Mouse (Mus musculus) MEL (cell line): ENCODE measurements around the gene Chd2. TPM values are rescaled to one million over a fixed set of nuclear protein-coding genes. Genes with fewer than 3 reads are reported as not detected.

Source experiments
- DNase-seq: peaks from one replicate; pipeline ENCODE4 v3.0.0; 2011; ENCODE audit warnings: low read depth, low spot score
- H3K27ac ChIP-seq: 2 replicates; pipeline ENCODE4 v1.5.1; 2012; ENCODE audit warnings: low read depth, mild to moderate bottlenecking, control low read depth, low read length, moderate library complexity; ENCODE audit not compliant: control insufficient read depth
- H3K27me3 ChIP-seq, 2 experiments: fragments of 150-350 bp in 1 of 2; sonication (generic) in 1 of 2; 2 replicates each; pipeline ENCODE4 v1.6.1; 2012; ENCODE audit warnings: low read length in 2 of 2, mild to moderate bottlenecking in 2 of 2, improper control_type of control experiment in 1 of 2, moderate library complexity in 1 of 2; ENCODE audit not compliant: insufficient read depth in 2 of 2, control insufficient read depth in 1 of 2
- H3K36me3 ChIP-seq, 2 experiments: 2 replicates each; pipeline ENCODE4 v1.6.1; 2012 to 2014; ENCODE audit warnings: low read length in 2 of 2, improper control_type of control experiment in 1 of 2, inconsistent platforms in 1 of 2, mild to moderate bottlenecking in 1 of 2; ENCODE audit not compliant: insufficient read depth in 2 of 2, control insufficient read depth in 1 of 2
- H3K4me1 ChIP-seq, 2 experiments: fragments of 150-350 bp in 1 of 2; sonication (generic) in 1 of 2; 2 replicates each; pipeline ENCODE4 v1.6.1; 2012; ENCODE audit warnings: low read length in 2 of 2, improper control_type of control experiment in 1 of 2, mild to moderate bottlenecking in 1 of 2; ENCODE audit not compliant: insufficient read depth in 2 of 2, control insufficient read depth in 1 of 2
- H3K4me3 ChIP-seq, 2 experiments: fragments of 150-350 bp in 1 of 2; sonication (generic) in 1 of 2; 2 replicates each; pipeline ENCODE4 v1.5.1; 2012; ENCODE audit warnings: low read depth in 2 of 2, low read length in 2 of 2, mild to moderate bottlenecking in 2 of 2, moderate library complexity in 2 of 2, control low read depth in 1 of 2, improper control_type of control experiment in 1 of 2; ENCODE audit not compliant: control insufficient read depth in 1 of 2, insufficient read depth in 1 of 2
- H3K79me2 ChIP-seq: 2 replicates; pipeline ENCODE4 v1.6.1; 2012; ENCODE audit warnings: mild to moderate bottlenecking, low read length, moderate library complexity; ENCODE audit not compliant: control insufficient read depth, poor library complexity, insufficient read depth
- H3K9ac ChIP-seq: 2 replicates; pipeline ENCODE4 v1.6.1; 2012; ENCODE audit warnings: low read depth, mild to moderate bottlenecking, control low read depth, low read length, moderate library complexity; ENCODE audit not compliant: control insufficient read depth, poor library complexity, severe bottlenecking
- H3K9me3 ChIP-seq: fragments of 150-350 bp; sonication (generic); replicated peaks from 2 replicates; pipeline ENCODE4 v1.6.1; 2012; ENCODE audit warnings: mild to moderate bottlenecking, low read length, improper control_type of control experiment, moderate library complexity; ENCODE audit not compliant: insufficient read depth
- BHLHE40 ChIP-seq: IDR thresholded peaks from 2 replicates; pipeline ENCODE4 v1.6.1; 2012; ENCODE audit warnings: low read depth, mild to moderate bottlenecking, inconsistent platforms, low read length, improper control_type of control experiment, borderline replicate concordance
- CHD2 ChIP-seq: IDR thresholded peaks from 2 replicates; pipeline ENCODE4 v1.6.1; 2011; ENCODE audit warnings: low read length, improper control_type of control experiment
- CTCF ChIP-seq, 3 experiments: IDR thresholded peaks in 2 of 3; conservative IDR thresholded peaks in 1 of 3; 2 replicates each; pipeline ENCODE4 v1.5.1; 2011 to 2012; ENCODE audit warnings: low read length in 3 of 3, low read depth in 2 of 3, mild to moderate bottlenecking in 2 of 3, improper control_type of control experiment in 1 of 3, inconsistent platforms in 1 of 3, mixed read lengths in 1 of 3, moderate library complexity in 1 of 3; ENCODE audit not compliant: control insufficient read depth in 1 of 3, insufficient read depth in 1 of 3, poor library complexity in 1 of 3, severe bottlenecking in 1 of 3
- E2F4 ChIP-seq: IDR thresholded peaks from 2 replicates; pipeline ENCODE4 v1.6.1; 2011; ENCODE audit warnings: low read depth, low read length, improper control_type of control experiment, borderline replicate concordance
- EP300 ChIP-seq, 2 experiments: IDR thresholded peaks; 2 replicates each; pipeline ENCODE4 v1.6.1; 2011; ENCODE audit warnings: improper control_type of control experiment in 2 of 2, low read length in 2 of 2, low read depth in 1 of 2, mild to moderate bottlenecking in 1 of 2
- ETS1 ChIP-seq: IDR thresholded peaks from 2 replicates; pipeline ENCODE4 v1.6.1; 2012; ENCODE audit warnings: low read depth, mild to moderate bottlenecking, inconsistent platforms, low read length, improper control_type of control experiment, moderate library complexity
- GABPA ChIP-seq: IDR thresholded peaks from 2 replicates; pipeline ENCODE4 v1.6.1; 2012; ENCODE audit warnings: low read depth, mild to moderate bottlenecking, inconsistent platforms, low read length, improper control_type of control experiment, moderate library complexity
- HCFC1 ChIP-seq: IDR thresholded peaks from 2 replicates; pipeline ENCODE4 v1.6.1; 2012; ENCODE audit warnings: low read depth, mild to moderate bottlenecking, inconsistent platforms, low read length, improper control_type of control experiment, moderate library complexity
- JUND ChIP-seq: IDR thresholded peaks from 2 replicates; pipeline ENCODE4 v1.6.1; 2011; ENCODE audit warnings: low read depth, mild to moderate bottlenecking, improper control_type of control experiment, low read length
- KAT2A ChIP-seq: conservative IDR thresholded peaks from 2 replicates; pipeline ENCODE4 v1.6.1; 2012; ENCODE audit warnings: low read depth, low read length, improper control_type of control experiment, inconsistent platforms
- MAX ChIP-seq: IDR thresholded peaks from 2 replicates; pipeline ENCODE4 v1.6.1; 2011; ENCODE audit warnings: low read length, improper control_type of control experiment
- MEF2A ChIP-seq: IDR thresholded peaks from 2 replicates; pipeline ENCODE4 v1.6.1; 2014; ENCODE audit warnings: low read depth, mild to moderate bottlenecking, inconsistent platforms, low read length, improper control_type of control experiment; ENCODE audit not compliant: poor library complexity, insufficient replicate concordance, severe bottlenecking; ENCODE audit errors: extremely low read depth
- MXI1 ChIP-seq: IDR thresholded peaks from 2 replicates; pipeline ENCODE4 v1.6.1; 2011; ENCODE audit warnings: mild to moderate bottlenecking, low read depth, low read length, improper control_type of control experiment
- MYC ChIP-seq: IDR thresholded peaks from 2 replicates; pipeline ENCODE4 v1.6.1; 2011; ENCODE audit warnings: low read depth, mild to moderate bottlenecking, low read length, improper control_type of control experiment, moderate library complexity
- NRF1 ChIP-seq: IDR thresholded peaks from 2 replicates; pipeline ENCODE4 v1.6.1; 2014; ENCODE audit warnings: low read depth, mild to moderate bottlenecking, inconsistent platforms, low read length, improper control_type of control experiment, moderate library complexity; ENCODE audit not compliant: poor library complexity, insufficient read depth, severe bottlenecking
- POLR2A ChIP-seq, 2 experiments: IDR thresholded peaks; 2 replicates each; pipeline ENCODE4 v1.6.1; 2011 to 2012; ENCODE audit warnings: low read length in 2 of 2, mild to moderate bottlenecking in 2 of 2, control low read depth in 1 of 2, improper control_type of control experiment in 1 of 2, low read depth in 1 of 2, moderate library complexity in 1 of 2; ENCODE audit not compliant: control insufficient read depth in 1 of 2, insufficient read depth in 1 of 2, poor library complexity in 1 of 2
- POLR2AphosphoS2 ChIP-seq: IDR thresholded peaks from 2 replicates; pipeline ENCODE4 v1.6.1; 2011; ENCODE audit warnings: low read length, improper control_type of control experiment
- RCOR1 ChIP-seq: IDR thresholded peaks from 2 replicates; pipeline ENCODE4 v1.6.1; 2012; ENCODE audit warnings: low read depth, mild to moderate bottlenecking, inconsistent platforms, low read length, improper control_type of control experiment
- SIN3A ChIP-seq: IDR thresholded peaks from 2 replicates; pipeline ENCODE4 v1.6.1; 2012; ENCODE audit warnings: low read length, improper control_type of control experiment, inconsistent platforms
- SMC3 ChIP-seq: IDR thresholded peaks from 2 replicates; pipeline ENCODE4 v1.6.1; 2011; ENCODE audit warnings: low read depth, low read length, improper control_type of control experiment
- TAL1 ChIP-seq: IDR thresholded peaks from 2 replicates; pipeline ENCODE4 v1.6.1; 2012; ENCODE audit warnings: mild to moderate bottlenecking, inconsistent platforms, low read length, moderate library complexity, mixed read lengths
- TBP ChIP-seq: IDR thresholded peaks from 2 replicates; pipeline ENCODE4 v1.8.0; 2011; ENCODE audit warnings: low read depth, low read length, improper control_type of control experiment
- USF1 ChIP-seq: IDR thresholded peaks from 2 replicates; pipeline ENCODE4 v1.6.1; 2014; ENCODE audit warnings: low read depth, mild to moderate bottlenecking, inconsistent platforms, low read length, improper control_type of control experiment, moderate library complexity
- USF2 ChIP-seq, 2 experiments: IDR thresholded peaks; 2 replicates each; pipeline ENCODE4 v1.6.1; 2011 to 2012; ENCODE audit warnings: improper control_type of control experiment in 2 of 2, low read length in 2 of 2, borderline replicate concordance in 1 of 2, inconsistent platforms in 1 of 2, low read depth in 1 of 2, mild to moderate bottlenecking in 1 of 2; ENCODE audit not compliant: insufficient read depth in 1 of 2
- ZKSCAN1 ChIP-seq: IDR thresholded peaks from 2 replicates; pipeline ENCODE4 v1.6.1; 2012; ENCODE audit warnings: low read depth, mild to moderate bottlenecking, inconsistent platforms, low read length, improper control_type of control experiment, moderate library complexity
- ZMIZ1 ChIP-seq: IDR thresholded peaks from 2 replicates; pipeline ENCODE4 v1.6.1; 2012; ENCODE audit warnings: low read depth, mild to moderate bottlenecking, inconsistent platforms, low read length, improper control_type of control experiment, moderate library complexity
- ZNF384 ChIP-seq: IDR thresholded peaks from 2 replicates; pipeline ENCODE4 v1.6.1; 2012; ENCODE audit warnings: low read depth, mild to moderate bottlenecking, inconsistent platforms, low read length, improper control_type of control experiment
- polyA plus RNA-seq, 2 experiments: library from polyadenylated mRNA; stranded (reverse) in 1 of 2; unstranded in 1 of 2; fragments of >175 nt in 1 of 2; fragments of >200 nt in 1 of 2; gene quantifications; 2 replicates each; pipeline versions ENCODE4 v1.2.1 to v1.2.4; 2012; ENCODE audit warnings: low replicate concordance in 2 of 2, low read depth in 1 of 2; ENCODE audit not compliant: insufficient read length in 2 of 2, insufficient read depth in 1 of 2, missing spikeins in 1 of 2
- total RNA-seq: library from RNA; depleted of rRNA; stranded (reverse); fragments of 300-350 nt; gene quantifications from 2 replicates; pipeline ENCODE4 v1.2.3, GENCODE M21; 2012

Gene Chd2
- total and polyA plus RNA-seq, 3 experiments, result 9.9 to 275 (median 21.4) TPM

GRCm38 (mm10) chr7:73584009-73584995 is 42.7 kb upstream of the Chd2 start (continued):
- TF ChIP-seq KAT2A, result no peak
- no peak for TF ChIP-seq USF2 (IDR thresholded peaks at IDR 0.05; ENCODE audit: borderline replicate concordance in 1 of 2, insufficient read depth in 1 of 2, low read depth in 1 of 2, low read length in 2 of 2)
- TF ChIP-seq TAL1, result peak; percentile 43; the same call in 1 of the 2 replicates
- TF ChIP-seq MAX, result no peak; the same call in 1 of the 2 replicates
- no peak for TF ChIP-seq GABPA
- TF ChIP-seq E2F4, result no peak
- TF ChIP-seq EP300 (IDR thresholded peaks at IDR 0.05; ENCODE audit: low read depth in 1 of 2, low read length in 2 of 2), result peak; percentile 58 to 65; a peak in 3 of 4 replicates
- TF ChIP-seq BHLHE40, result no peak
- 0 out of 2 replicates have a peak, but pooled peaks have one; percentile 16 for TF ChIP-seq ZMIZ1
- no peak for TF ChIP-seq JUND

- Histone ChIP-seq H3K27ac (peak overlapping the region; percentile 65), H3K4me1 (peaks cover 7 to 27% of the 10 kb centered on the region in 2 experiments), H3K9ac (no peak overlapping the region)
These were observed 41.8 kb upstream of the Chd2 start for GRCm38 (mm10) chr7:73583400-73583799.

More at GRCm38 (mm10) chr7:73583400-73583799, 41.8 kb upstream of the Chd2 start:
- Histone ChIP-seq H3K27me3 (no peaks in the 10 kb centered on the region), H3K4me3 (no peak overlapping the region), H3K9me3 (no peaks in the 10 kb centered on the region), H3K36me3 (peaks cover 0 to 17% of the 10 kb centered on the region in 2 experiments; a peak in 2 of 4 replicates), H3K79me2 (no peaks in the 10 kb centered on the region)
- peak; percentile 32 for DNase-seq
- TF ChIP-seq ZMIZ1 (no peak), CTCF (IDR thresholded peaks at IDR 0.05 in 2 of 3, conservative IDR thresholded peaks at IDR 0.05 in 1 of 3; ENCODE audit: control insufficient read depth in 1 of 3, insufficient read depth in 1 of 3, low read depth in 2 of 3, low read length in 3 of 3, poor library complexity in 1 of 3, severe bottlenecking in 1 of 3) (no peak), SMC3 (no peak), ETS1 (no peak), RCOR1 (no peak), BHLHE40 (no peak), SIN3A (no peak), POLR2AphosphoS2 (no peak), CHD2 (no peak), POLR2A (IDR thresholded peaks at IDR 0.05; ENCODE audit: control insufficient read depth in 1 of 2, insufficient read depth in 1 of 2, low read depth in 1 of 2, low read length in 2 of 2, poor library complexity in 1 of 2) (no peak), USF1 (peak; percentile 45; the same call in 1 of the 2 replicates), ZNF384 (no peak), MYC (0 out of 2 replicates have a peak, but pooled peaks have one; percentile 18), ZKSCAN1 (no peak), MXI1 (peak; percentile 22; the same call in 1 of the 2 replicates), JUND (no peak), HCFC1 (no peak), NRF1 (no peak), MEF2A (no peak), TBP (no peak)
- TF ChIP-seq, all 39 proteins: peak for 3
